Mouse (Mus musculus) kidney, postnatal 14 days (tissue): ENCODE data around the gene Izumo4.

Experiments
- DNase-seq: peaks from one replicate; pipeline ENCODE4 v3.0.0; 2022; ENCODE audit warnings: mixed read lengths

Gene Izumo4

GRCm38 (mm10) chr10:80692249-80693165, 9.5 kb upstream of the Izumo4 start:
- no peak for DNase-seq

DNA sequence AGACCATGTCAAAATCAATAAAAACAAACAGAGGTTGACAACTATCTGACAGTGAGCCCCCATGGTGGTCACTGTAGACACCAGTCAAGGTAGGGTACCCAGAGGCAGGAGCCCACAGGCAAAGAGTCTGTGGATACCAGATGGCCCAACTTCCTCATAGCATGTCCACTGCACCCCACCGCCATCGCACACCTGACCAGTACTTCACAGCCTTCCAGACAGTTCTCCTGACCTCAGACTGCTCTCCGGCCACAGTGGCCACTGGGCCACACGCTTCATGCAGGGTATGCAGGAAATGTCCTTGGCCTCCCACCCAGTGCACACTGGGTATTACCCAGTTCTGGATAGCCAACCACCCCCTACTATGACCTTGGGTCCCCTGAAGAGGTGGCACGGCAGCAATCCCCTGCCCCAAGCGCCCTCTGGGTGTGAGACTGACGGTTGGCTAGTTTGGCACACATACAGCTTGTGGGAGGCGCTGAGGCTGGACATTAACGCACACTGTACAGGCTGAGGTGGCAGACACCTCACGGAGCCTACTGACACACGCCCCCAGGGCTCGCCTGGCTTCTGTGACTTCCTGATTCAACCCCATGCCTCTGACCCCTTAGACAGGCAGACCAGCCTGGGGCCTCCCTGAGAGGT, 8.5 kb upstream of the Izumo4 start:
- DNase-seq, result peak; percentile 52

DNA sequence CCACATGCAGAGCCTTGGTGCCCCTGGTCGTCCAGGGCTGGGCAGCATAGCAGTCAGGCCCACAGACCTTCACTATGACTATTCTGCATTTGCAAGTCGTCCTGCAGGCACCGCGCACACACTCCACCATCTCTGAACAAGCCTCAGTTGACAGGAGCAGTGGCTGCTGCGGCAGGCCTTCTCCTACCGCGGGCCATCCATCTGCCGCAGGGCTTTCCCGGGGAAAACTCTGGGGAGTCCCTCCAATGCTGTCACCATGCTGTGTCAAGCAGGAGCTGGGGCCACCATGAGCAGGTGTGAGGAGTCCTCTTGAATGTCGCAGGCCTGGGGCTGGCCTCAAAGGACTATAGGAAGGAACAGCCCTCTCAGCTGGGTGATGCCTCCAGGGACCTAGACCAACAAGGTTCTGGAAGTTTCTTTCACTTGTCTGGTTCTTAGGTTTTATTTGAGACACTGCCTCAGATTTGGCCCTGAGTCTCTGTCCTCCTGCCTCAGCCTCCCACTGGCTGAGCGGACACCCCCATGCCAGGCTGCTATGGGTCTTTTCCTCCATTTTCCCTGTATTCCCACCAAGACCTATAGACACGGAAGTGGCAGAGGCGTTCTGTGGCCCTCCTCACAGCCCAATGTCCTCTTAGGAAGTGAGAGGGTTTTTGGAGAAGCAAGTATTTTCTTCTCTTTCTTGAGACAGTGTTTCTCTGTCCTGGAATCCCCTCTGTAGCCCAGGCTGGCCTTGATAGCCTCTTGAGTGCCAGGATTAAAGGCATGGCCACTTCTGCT, 7.6 kb upstream of the Izumo4 start:
- no peak for DNase-seq

DNA sequence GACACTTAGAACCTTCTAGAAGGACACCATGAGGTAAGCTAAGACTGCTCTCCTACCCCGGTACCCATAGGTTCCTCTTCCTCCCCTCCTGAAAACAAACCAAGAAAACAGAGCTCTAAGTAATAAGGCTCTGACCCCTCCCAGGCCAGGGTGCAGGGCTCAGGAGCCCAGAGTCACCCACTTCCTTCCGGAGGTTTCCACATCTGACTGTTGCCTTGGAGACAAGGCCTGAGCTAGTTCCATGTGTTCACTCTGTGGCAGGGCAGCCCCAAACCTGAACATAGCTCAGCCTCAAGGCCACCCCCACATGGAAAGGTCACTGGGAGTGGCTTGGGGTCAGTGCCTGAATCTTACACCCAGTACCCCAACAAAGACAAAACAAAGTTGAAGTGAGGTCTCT, 6.8 kb upstream of the Izumo4 start:
- peak; percentile 61 for DNase-seq

DNA sequence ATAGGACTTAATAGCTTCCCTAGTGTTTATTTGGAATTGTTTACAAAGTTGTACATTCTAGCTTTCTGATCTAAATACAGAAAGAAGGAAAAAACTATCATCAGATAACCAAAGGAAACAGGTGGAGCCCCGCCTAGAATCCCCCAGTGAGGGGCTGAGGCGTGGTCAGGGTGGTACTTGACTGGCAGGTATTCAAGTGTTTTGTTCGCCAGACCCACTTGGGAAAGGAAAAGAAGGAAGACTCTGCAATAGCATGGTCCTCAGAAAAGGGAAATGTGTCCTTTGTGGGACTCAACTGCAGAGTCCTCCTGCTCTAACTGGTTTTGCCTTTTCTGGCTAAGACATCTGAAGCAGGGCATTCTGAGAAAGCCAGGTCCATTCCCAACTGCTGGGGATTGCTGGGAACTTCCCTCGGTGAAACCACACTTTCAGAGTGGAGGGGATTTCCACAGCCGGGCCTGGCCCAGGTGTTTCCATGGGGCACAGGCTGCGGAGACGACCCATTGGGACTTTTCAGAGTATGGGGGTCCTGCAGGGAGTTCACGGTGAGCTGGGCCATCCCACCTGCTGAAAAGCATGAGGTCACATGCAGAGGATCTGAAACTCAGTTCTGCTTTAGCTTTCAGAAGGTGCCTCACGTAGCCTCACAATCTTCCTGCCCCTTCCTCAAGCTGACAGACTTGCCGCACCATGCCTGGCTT, 6.0 kb upstream of the Izumo4 start:
- DNase-seq, result no peak

GRCm38 (mm10) chr10:80696502-80697392, 5.2 kb upstream of the Izumo4 start:
- no peak for DNase-seq

DNA sequence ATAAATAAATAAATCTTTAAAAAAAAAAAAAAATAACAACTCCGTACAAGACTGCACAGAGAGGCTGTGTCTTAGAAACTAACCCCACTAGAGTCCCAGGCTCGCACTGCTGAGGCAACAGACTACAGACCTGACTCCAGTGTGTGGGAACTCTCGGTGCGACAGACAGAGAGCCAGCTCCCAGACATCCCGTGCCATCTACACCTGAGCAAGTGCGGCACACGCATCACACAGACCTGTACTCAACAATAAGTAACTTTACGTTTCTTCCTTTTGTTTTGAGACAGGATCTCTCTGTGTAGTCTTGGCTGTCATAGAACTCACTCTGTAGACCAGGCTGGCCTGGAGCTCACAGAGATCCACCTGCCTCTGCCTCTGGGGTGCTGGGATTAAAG, 4.6 kb upstream of the Izumo4 start:
- DNase-seq, result no peak

DNA sequence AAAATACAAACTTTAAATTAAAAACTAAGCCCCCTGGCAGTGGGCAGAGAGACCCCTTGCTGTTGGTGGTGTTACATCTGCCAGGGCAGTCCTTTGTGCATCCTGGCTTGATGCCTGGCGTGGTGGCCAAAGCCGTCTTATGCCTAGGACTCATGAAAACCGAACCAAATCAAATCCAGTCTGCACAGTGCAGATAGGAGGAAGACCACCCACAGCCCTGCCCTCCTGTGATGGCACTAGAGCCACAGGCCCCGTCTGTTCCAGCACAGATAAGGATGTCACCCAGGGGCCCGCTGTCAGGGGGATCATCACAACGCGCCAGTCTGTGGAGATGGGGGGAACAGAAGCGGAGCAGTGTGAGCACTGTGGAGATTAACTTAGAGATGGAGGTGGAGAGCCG, 4.2 kb upstream of the Izumo4 start:
- DNase-seq, result no peak

GRCm38 (mm10) chr10:80698605-80699004, 3.4 kb upstream of the Izumo4 start:
- no peak for DNase-seq

DNA sequence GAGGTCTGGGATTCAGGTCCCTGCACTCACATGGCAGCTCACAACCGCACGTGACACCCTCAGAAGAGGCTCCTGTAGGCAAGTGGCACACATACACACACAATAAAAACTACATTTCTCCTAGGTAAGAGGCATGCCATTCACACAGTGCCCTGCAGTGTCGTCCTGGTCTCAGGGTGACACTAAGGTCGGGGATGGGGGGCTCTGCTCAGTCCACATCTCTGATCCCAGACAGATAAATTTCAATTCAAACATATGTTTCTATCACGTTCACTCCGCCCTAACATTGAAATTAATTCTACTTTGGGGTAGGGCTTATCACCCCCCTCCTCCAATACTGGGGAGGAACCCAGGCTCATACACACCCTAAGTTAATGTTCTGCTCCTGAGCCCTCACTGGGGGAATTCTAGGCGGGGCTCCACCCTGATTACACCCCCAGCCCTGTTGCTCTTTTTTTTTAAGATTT, 1.9 kb upstream of the Izumo4 start:
- no peak for DNase-seq

- no peak for DNase-seq
These were observed 1.3 kb upstream of the Izumo4 start for GRCm38 (mm10) chr10:80700732-80701131.

DNA sequence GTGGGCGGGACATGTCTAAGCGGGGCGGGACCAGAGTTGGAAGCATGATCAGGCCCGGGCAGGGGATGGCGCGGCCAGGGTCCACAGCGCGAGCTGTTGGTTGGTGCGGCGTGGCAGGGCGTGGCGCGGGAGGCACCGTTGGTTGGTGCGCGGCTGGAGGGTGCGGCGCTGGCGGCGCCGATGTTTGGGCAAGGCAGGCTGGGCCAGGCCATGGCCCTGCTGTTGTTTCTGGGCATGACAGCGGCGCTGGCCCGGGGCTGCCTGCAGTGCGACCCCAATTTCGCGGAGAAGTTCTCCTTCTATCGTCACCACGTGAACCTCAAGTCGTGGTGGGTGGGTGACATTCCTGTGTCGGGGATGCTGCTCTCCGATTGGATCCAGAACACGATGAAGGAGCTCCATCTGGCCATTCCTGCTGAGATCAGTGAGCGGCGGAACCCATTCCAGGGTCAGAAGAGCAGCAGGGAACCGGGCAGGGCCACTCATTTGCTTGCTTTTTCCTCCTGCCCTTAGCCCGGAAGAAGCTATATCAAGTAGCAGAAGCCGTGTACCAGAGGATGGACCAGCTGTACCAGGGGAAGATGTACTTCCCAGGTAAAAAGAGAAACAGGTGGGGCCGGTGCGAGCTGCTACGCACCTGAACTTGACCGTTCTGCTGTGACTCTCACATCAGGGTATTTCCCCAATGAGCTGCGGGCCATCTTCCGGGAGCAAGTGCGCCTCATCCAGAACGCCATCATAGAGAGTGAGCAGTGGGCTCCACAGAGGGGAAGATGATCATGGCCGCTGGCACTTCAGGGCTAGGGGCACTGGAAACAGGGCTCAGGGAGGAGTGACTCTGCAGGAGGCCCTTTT, 779 bp downstream of the Izumo4 start:
- DNase-seq, result peak; percentile 98

DNA sequence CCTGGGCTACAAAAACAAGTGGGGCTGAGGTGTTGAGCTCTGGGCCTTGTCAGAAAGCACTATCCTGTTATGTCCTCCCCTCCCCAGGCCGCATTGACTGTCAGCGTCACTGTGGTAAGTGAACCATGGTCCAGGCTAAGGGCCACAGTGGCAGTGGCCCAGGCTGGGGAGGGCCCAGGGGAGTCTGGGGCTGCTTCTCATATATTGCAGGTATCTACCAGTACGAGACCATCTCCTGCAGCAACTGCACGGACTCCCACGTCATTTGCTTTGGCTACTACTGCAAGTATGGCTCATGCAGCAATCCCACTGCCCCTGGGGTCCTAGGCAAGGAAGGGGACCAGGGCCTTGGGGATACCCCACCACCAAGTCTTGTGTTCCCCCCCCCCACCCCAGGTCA, 1.7 kb downstream of the Izumo4 start:
- DNase-seq, result no peak

DNA sequence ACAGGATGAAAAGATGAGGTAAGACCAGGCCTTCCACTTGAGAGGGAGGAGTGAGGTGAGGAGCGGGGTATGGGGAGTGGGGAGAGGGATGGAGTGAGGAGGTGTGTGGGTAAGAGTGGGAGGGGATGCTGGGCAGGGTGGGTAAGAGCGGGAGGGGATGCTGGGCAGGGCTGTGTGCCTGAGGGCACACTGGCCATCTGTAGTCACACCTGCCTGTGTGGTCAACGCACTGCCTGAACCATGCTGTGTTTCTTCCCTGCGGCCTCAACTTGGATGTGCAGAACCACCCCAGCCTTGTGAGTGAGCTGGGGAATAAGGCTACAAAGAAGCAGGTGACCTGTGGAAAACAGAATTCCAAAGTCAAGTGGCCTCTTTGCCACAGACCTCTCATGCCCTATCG, 2.4 kb downstream of the Izumo4 start:
- DNase-seq, result no peak

- DNase-seq, result no peak
These were observed 3.0 kb downstream of the Izumo4 start for GRCm38 (mm10) chr10:80705033-80705432.

GRCm38 (mm10) chr10:80705479-80705878, 3.5 kb downstream of the Izumo4 start:
- DNase-seq, result no peak

DNA sequence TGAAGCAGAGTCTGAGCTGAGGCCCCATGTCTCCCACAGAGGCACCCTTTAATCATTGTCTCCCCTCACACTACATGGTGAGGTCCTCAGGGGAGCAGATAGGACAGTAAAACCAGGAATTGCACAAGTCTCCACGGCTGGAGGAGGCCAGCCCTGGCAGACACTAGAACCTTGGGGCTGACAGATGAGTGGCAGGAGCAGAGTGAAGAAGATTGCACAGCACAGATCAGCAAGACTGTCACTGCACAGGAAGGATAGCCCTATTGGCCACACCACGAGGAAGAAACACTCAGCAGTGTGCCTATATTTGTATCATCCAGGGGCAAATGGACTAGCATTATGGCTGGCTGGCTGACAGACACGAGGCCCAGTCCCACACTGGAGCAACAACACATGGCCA, 8.8 kb downstream of the Izumo4 start:
- DNase-seq, result no peak

DNA sequence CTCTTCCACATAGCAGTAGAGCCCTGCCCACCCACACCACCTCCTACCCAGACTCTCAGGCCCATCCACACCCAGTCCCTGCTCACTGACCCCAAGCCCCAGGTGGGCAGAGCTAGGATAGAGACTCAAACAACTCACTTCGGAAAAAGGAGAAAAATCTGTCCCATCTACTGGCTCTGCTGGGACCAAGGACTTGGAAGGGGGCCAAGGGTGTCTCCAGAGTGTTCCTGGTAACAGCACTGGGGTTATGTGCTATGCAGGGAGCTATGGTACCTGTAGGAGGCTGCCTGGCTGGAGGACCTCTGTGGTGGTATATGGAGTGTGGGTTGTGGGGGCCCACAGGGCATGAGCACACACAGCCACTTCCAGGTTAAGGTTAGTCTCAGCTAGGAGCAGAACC, 15.3 kb downstream of the Izumo4 start:
- no peak for DNase-seq

GRCm38 (mm10) chr10:80727369-80728127, 25.6 kb downstream of the Izumo4 start:
- DNase-seq, result no peak

DNA sequence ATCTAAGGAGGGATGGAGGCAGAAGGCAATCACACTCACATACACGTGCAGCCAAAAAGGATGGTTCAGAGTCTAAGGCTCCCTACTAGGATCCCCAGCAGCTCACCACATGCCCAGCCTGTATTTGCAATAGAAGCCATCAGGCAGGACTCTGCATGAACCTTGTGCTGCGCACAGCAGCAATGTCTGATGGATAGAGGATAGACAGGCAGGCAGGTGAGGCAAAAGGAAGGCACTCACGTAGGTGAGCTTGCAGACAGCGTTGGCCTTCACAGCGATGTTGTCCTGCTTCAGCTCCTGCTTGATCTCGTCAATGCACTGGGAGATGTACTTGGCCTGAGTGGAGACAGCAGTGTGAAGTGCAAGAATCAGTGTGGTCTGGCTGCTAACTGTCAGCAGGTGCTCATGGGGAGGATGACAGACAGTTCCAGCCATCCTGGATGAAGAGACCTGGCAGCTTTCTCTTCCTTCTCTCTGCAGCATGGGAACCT, 30.7 kb downstream of the Izumo4 start:
- DNase-seq, result no peak
